Mouse (Mus musculus) c-Kit-negative CD71-positive TER-119-positive erythroid progenitor cells, embryonic 14.5 days (primary cell): ENCODE results near the gene D230025D16Rik.
"Not testable (repeated sequence)": the region's sequence is repeated elsewhere in the genome, so short reads cannot be mapped to it uniquely, and the experiment has no call there.

Source experiments
- DNase-seq: peaks from one replicate; pipeline ENCODE4 v3.0.0-alpha.2; 2013; ENCODE audit warnings: low read depth, low spot score

Gene D230025D16Rik

DNA sequence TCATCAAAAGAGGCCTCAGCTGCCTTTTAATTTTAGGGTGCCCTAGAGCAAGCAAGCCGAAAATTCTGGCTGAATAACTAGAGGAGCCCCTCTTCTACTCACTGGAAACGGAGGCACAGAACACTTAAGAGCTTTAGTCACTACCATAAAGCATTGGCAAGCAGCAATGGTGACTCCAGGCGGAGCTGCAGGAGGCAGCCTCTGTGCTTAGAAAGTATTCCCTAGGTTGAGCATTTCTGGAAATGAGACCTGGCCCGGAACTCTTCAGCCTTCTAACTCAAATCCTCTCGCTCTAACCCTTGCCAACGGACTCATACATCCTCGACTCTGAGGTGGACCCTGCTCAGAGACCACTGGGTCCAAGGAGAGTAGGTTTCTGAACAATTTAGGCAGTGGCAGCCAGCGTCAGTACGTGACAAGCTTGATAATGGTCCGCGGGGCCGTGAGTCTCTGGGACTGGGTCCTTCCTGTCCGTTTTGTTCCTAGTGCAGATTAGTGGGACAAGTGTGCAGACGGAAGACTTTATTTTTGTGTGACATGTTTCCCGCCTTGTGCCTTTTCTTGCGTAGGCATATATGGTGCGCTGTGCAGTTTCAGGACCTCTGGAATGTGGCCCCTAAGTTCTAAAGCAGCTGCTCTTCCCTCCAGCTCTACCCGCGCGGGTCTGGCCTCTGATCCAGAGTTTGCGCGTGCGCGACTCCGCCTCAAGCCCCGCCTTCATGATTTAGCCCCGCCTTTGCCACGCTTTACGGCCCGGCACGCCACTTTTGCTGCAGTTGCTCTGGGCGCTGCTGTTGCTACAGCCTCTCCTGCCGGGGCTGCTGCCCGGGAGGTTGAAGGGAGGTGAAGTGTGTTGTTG is at the start of gene D230025D16Rik:
D230025D16Rik (plus strand) TSS at position 733 of the 859 bp plus-strand sequence.
- DNase-seq, result peak; percentile 90

DNA sequence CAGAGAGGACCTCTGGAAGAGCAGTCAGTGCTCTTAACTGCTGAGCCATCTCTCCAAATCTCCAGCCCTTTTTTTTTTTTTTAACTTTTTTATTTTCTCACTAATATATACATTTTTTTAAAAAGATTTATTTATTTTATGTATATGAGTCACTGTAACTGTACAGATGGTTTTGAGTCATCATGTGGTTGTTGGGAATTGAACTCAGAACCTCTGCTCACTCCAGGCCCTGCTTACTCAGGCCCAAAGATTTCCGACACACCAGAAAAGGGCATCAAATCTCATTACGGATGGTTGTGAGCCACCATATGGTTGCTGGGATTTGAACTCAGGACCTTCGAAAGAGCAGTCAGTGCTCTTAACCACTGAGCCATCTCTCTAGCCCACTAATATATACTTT is 49.7 kb upstream of the D230025D16Rik start:
- DNase-seq, result not testable (repeated sequence)

DNA sequence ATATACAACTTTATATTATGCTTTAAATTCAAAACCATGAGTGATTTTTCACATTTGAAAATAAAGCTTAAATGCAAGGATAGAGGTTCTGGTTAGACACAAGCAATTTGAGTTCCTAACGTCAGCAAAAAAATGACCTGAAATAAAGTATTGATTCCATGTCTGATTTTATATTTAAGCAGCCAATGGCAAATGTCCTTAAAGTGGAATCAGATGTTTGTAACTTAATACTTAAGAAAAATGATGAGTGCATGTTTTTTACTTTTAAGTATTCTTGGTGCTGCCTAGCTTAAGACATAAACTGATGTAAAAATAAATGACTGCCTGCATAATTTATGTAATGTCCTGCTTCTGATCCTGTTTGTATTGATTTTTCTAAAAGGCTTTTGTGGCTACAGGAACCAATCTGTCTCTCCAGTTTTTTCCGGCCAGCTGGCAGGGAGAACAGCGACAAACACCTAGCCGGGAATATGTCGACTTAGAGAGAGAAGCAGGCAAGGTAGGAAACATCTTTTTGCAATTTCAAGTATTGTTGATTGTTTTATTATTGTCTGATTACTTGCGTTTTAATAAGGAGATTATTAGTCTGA is 46.6 kb upstream of the D230025D16Rik start:
- no peak for DNase-seq

DNA sequence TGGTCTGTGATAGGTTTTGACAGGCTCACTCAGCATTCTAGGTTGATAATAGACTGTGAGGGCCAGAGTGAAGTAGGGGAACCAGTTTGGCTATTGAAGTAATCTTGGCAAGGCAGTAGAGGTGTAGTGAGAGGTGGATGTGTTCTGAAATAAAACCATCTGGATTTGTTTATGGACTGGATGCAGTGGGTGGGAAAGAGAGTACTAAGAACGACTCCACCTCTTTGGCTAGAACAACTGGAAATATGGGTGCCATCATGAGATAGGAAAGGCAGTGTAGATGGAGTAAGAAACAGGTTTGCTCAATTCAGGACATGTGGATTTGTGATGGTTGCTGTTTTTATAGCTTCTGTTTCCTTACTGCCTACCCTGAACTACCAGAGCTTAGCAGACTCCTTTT is 42.7 kb upstream of the D230025D16Rik start:
- DNase-seq, result no peak

DNA sequence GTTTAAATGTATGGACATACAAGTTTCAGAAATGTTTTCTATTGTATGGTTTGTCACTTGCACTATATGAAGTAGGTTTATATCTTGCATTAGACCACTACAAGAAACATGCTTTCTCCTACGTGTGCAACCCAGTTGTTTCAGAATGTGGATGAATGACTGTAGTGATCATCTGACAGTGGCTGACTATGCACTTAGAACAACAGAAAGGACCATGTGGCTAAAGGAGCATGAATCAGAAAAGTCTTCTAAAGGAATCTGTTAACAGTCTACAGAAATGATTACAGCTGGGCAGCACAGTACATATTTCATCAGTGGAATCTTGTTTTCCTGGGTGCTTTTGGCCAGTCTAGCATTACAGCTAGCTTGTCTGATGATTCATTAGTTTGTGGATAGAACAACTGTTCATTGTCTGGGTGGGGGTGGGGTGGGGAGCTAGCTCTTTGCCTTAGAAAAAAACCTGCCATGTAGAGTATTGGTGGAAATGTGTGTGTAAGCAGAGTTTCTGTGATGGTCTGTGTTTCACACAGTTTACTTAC is 38.4 kb upstream of the D230025D16Rik start:
- no peak for DNase-seq

DNA sequence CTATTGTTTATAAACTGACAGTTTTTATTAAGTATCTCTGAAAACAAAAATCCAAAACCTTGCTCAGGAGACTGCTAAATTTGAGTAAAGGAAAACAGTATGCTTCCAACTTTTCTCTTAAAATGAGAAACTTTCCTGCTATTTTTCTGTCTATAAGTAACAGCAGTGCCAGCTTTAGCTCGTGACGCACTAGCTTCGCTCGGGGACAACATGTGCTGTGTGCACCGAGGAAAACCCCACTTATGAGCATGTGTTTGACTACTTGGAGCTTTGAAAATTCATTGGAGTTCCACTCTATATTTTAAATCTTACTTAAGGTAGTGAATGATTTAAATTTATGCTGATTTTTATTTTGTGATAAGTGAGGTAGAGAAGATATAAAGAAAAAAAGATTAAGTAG is 32.8 kb upstream of the D230025D16Rik start:
- no peak for DNase-seq

DNA sequence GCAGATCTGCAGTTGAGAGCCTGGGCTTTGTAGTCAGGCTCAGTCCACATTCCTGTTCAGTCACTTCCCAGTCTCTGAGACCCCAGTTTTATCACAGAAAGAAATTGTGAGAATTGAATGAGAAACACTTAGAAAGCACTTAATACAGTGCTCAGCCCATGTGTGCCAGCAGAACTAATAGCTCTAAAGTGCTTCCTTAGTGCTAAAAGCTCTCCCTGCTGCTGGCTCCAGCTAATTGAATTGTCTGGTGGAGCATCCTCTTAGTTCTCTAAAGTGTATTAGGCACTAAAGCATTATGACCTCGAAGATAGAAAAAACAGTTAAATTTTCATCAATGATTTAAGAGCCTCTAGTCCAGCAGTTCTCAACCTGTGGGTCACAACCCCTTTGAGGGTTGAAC is 19.2 kb upstream of the D230025D16Rik start:
- DNase-seq, result no peak

DNA sequence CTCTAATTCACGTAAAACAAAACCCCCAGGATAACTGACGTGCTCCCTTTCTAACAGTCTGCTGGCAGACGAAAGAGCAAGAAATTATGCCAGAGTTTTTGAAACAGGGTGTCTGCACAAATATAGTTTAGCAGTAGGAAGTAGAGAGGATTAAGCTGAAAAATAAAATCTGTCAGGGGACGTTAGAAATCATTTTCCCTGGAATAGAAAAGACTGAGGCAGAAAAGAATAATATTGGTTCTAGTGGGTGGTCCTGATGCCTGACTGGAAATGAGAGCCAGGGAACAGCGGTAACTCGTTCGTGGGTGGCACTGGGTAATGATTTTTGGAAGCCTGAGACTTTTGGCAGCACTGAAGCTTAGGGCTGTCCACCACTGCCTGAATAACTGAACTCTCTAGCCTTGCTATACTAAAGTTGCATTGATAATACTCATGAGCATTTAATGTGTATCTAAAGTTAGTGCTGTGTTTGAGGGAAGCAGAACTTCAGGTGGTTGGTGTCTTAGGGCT is 18.1 kb upstream of the D230025D16Rik start:
- DNase-seq, result no peak

DNA sequence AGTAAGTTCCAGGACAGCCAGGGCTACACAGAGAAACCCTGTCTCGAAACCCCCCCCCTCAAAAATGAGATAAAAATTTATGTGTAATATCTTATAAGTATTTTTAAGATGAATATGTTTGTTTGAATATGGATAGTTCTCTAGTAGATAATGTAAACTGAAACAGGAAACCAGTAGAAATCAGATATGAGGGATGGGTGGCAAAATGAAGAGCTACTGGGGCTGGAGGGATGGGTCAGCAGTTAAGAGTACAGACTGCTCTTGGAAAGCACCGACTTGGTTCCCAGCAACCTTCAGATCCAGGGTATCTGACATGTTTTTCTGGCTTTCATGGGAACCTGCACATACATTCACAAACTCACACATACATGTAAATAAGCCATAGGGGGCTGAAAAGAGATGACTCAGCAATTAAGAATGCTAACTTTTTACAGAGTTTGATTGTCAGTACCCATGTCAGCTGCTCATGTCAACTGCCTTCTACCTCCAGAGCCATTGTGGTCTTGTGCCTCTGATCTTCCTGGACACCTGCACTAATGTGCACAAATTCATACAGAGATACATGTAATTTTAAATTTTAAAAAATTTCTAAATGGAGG is 17.2 kb upstream of the D230025D16Rik start:
- DNase-seq, result no peak

DNA sequence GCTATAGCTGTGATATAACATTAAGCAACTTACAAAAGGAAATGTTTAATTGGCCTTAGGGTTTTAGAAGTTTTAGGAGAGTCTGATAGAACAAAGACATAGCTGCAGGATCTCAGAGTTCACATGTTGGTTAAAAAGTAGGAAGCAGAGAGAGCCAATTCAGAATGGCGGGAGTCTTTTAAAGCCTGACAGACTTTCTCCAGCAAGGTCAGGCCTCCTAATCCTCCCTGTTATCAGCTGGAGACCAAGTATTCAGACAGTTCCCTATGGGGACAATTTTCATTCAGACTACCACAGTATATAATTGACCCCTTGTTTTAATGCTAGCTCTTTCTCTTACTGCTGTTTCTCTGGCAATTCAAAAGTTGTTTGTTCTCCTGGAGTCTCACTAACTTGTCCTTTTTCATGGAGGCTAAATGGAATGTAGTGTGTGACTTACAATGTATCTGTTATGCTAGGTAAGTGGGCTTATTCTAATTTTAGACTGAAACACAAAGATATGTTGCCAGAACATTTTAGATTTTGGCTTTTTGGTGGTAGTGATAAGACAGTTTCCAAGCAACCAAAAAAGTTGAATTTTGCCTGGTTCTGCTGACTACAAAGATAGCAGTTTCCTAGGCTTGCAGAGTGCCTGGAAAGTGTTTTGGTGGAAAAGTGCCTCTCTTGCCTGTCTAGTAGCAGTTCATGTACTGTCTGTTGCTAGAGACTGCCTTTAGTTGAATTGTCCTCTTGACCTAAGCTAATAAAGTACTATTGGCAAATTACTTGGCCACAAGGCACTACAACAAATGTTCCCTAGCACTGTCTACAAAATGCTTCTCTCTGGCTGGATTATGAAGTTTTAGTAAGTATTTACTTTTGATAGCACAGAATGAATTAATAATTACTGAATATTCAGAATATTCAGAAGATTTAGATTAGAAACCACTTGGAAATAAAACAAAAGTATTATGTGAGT is 15.5 kb upstream of the D230025D16Rik start:
- DNase-seq, result no peak

DNA sequence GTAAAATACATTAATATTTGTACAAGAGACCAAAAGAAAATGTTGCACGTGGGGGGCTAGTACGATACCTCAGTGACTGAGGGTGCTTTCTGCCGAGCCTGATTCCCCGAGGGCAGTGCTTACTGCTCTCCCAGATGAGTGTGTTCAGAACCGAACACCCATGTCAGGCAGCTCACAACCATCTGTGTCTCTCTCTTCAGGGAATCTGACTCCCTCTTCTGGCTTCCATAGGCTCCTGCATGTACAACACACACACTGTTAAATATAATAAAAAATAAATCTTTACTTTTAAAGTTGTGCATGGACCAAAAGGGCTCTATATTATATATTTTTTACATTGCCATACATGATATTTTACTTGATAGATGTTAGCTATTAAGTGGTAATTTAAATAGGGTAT is 10.8 kb upstream of the D230025D16Rik start:
- no peak for DNase-seq

DNA sequence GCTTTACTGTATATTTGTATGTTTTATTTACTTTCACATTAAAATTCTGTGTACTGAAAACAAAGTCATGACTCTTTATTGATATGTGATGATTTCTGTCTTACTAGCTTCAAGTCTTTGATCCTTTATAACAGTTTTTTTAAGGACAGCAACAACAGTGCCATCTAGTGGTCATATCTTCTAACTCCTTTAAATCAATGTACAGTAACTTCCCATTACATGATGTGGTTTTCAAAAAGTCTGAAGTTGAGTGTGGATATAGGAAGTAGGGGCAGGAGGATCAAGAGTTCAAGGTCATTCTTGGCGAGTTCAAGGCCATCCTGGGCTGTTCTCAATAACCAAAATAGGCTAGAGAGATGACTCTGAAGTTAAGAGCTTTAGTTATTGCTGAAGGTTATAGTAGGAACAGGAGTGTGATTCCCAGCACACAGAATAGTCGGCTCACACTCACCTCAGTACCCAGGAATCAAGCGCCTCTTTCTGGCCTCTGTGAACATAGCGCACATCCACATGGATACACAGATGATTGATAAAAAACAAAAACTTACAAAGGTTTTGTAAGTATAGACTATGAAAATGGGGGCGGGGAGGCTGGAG is 6.9 kb upstream of the D230025D16Rik start:
- DNase-seq, result peak; percentile 51

DNA sequence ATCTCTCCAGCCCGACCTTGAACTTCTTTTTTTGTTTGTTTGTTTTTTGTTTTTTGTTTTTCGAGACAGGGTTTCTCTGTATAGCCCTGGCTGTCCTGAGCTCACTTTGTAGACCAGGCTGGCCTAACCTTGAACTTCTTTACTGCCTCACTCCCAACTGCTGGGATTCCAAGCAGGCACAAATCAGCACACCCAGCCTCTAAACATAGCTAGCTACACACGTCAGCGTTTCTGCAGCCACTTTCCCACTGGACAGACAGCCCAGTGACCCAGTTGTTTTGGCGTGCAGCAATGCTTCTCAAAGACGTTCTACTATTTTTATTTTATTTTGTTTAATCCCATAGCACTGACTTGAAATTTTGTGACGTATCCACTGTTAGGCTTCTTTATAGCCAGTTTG is 1.1 kb upstream of the D230025D16Rik start:
- no peak for DNase-seq

DNA sequence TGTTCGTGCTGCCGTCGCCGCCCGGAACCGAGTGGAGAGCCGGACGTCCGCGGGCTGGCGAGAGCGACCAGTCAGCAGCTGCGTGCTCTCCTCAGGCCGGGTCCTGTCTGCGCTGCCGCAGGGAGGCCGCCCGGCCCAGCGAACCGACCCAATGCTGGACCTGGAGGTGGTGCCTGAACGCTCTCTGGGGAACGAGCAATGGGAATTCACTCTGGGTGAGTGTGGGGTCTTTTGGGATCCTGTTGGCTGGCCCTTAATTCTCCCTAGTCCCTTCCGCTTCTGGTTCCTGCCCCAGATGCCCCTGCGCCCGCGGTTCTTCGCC is 288 bp downstream of the D230025D16Rik start:
- DNase-seq, result no peak

DNA sequence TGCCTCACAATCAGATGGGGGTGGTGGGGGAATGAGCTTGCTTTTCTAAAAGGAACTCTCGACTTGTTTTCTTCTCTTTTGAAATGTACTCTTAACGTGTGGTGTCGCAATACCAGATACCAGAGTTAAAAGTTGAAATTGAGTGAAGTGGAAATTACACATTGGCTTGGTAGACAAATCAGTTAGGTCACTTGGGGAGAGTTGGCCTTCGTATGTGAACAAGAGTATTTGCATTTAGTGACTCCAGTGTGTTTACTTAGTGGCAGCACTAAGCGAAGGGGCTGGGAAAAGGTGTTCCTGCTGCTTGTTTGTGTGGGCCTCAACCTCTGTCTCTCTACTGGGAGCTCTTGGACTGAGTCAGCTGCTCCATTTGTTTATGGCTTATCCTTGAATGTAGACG is 972 bp downstream of the D230025D16Rik start:
- peak; percentile 25 for DNase-seq

DNA sequence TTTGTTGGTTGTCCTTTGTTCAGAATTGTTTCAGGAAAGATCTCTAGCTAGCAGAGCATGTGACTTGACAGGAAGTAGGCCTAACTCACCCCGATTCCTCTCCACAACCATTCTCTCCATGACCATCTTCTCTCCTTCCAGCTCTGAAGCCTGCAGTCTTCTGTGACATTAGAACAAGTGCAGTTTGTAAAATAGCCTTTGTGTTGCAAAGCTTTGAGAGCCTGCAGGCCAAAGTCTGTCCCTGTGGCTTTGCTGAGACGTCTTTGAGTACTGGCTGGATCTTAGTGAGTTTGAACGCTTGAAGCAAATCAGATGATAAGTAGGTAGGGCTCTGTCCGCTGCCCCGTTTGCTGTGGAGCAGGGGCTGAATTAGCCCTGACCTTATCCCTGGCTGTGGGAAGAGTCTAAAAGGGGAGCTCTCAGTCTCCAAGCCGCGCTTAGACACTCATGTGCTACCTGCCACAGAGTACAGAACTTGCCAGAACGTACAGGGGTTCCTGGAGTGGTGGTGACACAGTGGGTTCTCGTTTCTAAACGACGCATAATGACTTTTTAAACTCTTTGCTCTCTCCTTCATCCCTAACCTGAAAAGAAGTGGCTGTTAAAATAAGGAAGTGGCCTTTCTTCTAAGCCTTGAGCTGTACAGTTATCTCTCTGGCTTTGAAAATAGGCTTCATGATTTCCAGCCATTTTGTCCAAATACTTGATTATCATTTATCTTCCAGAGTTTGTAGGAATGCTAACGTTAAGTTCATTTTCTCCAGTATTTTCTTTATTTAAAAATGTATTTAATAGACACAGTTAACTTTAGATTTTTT is 6.8 kb downstream of the D230025D16Rik start:
- DNase-seq, result no peak

DNA sequence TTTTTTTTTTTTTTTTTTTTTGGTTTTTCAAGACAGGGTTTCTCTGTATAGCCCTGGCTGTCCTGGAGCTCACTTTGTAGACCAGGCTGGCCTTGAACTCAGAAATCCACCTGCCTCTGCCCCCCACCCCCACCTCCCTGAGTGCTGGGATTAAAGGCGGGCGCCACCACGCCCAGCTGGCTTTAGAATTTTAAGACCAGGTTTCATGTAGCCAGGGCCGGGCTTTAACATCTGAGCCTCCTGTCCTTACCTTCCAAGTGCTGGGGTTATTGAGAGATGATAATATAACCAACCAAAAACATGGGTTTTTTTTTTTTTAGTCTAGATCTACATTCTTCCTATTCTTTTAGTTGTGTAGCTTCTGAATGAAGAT is 7.4 kb downstream of the D230025D16Rik start:
- not testable (repeated sequence) for DNase-seq

DNA sequence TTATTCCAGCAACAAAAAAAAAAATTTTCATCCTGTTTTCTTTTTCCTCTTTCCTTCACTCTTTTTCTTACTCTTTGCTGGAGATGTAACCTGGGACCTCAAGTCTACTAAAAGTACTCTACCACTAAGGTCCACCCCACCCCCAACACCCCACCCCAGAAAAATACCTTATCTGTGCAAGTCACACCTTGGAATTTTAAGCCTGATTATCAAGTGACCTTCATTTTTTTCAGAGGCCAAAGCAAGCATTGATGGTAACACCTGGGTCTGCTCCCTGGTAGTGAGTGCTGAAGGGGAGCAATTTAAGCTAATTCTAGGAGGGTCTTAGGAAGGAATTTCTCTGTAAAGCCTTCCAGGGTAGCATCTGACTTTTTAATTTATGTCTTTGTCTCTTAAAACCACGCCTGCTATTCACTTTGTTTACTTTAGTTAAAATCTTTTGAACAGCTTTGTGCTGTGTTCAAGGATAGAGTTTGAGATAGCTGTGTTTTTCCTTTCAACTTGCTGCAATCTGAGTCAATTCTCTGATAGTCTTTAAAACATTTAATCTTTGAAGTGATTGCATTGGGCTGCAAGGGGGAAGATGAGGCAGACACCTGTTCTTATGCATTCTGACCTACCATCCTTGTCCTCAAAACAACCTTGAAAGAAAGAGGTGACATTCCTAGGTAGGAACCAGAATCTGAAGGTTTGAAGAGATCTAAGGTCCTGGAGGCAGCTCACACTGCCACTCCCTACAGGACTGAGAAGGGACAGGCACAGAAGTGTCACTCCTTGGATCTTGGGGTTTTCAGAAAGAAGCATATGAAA is 8.4 kb downstream of the D230025D16Rik start:
- DNase-seq, result no peak

DNA sequence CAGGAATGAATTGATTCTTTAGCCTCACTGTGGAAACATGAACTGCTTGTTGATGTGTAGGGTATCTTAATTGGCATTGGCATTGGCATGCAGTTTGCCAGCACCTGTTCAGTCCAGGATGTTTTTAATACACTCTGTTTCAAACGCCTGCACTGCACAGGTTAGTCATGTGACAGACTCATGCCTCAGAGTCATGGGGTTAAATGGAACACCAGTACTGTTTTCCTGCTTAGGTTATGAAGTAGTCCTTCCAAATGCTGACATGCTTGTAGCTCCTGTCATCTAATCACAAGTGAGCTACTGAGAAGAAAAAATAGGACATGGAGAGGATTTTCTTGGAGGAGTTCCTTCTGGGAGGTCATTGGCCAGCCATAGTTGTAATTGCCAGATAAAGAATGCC is 10.3 kb downstream of the D230025D16Rik start:
- no peak for DNase-seq
